Mouse (Mus musculus) liver, embryonic 14.5 days (tissue): ENCODE measurements around the gene Prr15.

Experiments used
- CTCF ChIP-seq: IDR thresholded peaks from 2 replicates; pipeline ENCODE4 v1.5.1; 2016; ENCODE audit warnings: antibody characterized with exemption, low read depth, control low read depth
- EP300 ChIP-seq: IDR thresholded peaks from 2 replicates; pipeline ENCODE4 v1.6.1; 2016; ENCODE audit warnings: antibody characterized with exemption, low read depth

DNA sequence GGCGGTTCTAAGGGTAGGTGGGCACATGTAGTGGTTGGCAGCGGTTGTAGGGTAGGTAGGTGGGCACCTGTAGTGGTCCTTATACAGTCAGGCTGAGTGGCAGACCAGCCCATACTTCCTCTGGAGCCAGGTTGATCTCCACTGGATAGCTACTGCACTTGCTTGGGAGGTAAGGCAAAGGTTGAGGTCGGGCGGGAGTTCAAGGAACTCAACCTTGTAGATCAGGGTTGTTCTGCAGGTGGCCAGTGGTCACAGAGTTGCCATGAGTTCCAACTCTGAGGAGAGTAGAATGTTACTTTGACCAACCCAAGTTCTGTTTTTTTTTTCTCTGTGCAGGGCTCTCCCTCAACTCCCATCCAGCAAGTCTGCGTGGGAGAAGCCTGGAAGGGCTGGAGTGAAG lies 3.1 kb downstream of the Prr15 start:
- TF ChIP-seq CTCF (no peak), EP300 (no peak)
